Mouse (Mus musculus): ENCODE results near the gene Ttn. TPM values are rescaled to one million over a fixed set of nuclear protein-coding genes. Genes with fewer than 3 reads are reported as not detected.

Gene Ttn
- polyA plus RNA-seq, 1 experiment = under 0.01 TPM

DNA sequence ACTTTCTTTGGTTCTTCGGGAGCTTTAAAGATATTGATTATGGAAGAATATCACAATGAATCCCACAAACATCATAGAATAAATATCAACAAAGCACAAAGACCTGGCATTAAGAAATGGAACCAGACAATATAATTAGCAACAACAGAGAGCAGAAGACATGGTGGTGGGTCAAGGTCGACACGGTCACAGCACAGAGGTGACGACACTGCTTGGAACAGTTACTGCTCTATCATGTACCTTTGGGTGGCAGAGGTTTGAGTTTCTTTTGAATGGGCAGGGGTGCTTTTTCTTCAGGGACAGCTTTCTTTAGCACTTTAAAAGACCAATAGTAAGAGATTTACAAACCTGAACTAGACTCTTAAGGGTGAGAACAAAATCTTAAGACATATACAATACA is 132.3 kb downstream of the Ttn start:
- DNase-seq (ENCODE audit: low spot score) = no peak

DNA sequence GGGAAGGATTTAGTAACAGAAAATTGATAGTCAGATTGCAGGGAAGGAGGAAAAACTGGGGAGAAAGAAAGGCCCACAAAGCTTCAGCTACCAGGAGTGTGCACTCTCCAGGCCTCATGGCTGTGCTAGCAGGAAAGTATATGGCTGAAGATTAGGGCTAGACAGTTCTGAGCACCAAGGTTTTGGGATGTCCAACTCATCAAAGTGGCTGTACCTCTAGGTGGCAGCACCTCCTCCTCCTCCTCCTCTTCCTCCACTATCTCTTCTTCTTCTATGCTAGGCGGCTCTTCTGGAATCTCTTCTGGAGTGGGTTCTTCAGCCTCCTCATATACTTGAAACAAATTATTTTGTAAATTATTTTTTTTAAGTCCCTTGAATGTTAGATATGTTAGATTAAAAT is 139.2 kb downstream of the Ttn start:
- DNase-seq (ENCODE audit: low spot score) = no peak

DNA sequence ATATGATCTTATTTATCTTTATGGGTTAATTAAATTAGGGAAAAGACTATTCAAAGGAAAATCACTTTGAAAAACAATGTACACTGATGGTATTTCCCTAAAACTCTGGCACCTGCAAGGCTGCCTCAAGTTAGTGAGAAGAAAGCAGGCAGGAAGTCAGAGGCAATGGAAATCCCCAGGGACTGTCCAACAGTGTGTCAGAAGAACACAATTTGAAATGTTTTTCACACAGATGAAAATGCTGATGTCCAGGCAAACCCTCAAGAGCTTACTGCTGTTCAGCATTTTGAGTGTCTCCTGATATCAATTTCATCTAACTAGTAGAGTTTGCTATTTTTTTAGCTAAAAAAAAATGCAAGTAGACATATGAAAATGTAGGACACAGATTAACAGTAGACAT is 161.9 kb downstream of the Ttn start:
- DNase-seq (ENCODE audit: low spot score) = no peak

DNA sequence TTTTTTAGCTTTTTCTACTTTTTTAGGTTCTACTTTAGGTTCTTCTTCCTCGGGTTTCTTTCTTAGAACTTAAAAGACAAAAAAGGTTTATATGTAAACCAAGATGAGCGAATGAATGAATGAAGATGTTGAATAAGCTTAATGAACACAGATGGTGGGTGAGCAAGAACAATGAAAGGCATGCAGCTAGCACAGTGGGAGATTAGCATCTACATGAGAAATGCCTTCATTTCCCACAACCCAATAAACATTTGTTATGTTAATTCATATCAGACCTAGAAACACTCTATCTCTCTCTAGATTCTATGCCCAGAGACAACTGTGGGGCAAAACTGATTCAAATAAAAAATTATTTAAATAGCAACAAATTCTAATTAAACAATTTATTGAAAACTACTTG is 164.6 kb downstream of the Ttn start:
- no peak for DNase-seq (ENCODE audit: low spot score)

DNA sequence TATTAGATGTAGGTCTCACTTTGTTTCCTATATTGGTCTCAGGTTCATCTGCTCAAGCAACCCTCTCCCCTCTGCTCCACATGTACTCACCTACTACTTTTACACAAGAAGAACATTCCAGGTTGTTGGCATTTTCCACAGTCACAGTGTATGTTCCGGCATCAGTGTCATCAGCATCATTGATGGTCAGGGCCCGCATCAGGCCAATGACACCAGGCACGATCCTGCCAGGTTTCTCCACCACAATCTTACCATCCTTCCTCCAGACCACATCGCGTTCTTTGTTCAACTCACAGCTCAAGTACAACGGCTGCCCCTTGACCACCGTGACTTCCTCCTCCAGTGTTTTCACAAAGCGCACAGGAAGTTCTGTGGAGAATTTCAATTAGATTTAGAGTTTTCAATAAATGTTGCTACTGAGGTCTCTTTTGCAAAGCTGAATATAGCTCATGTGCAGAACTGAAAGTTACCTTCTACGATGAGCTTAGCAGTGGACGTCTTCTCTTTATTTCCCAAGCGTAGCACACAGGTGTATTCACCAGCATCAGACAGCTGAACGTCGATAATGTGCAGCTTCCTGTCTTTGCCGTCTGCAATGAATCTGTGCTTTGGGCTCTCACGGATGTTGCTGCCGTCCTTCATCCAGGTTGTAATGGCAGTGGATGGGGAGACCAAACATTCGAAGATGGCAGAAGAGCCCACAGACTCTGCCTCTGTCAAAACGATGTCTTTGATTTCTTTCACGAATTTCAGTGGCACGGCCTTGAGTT is 168.1 kb downstream of the Ttn start:
- DNase-seq (ENCODE audit: low spot score) = no peak

DNA sequence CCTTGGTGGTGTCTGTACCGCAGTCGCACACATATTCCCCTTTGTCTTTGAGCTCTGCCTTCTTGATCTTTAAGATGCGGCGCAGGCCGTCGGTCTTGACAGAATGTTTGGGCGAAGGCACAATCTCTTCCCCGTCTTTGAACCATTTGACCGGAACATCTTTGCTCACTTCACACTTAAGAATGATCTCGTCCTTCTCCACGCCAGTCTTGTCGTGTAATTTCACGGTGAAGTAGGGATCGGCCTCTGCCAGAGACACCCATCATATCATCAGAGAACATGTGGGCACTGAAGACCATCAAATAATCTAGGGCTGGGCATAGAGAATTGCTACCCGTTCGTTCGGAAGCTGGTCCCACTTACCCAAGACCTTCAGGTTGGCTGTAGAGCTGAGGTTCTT is 171.2 kb downstream of the Ttn start:
- DNase-seq (ENCODE audit: low spot score) = no peak

DNA sequence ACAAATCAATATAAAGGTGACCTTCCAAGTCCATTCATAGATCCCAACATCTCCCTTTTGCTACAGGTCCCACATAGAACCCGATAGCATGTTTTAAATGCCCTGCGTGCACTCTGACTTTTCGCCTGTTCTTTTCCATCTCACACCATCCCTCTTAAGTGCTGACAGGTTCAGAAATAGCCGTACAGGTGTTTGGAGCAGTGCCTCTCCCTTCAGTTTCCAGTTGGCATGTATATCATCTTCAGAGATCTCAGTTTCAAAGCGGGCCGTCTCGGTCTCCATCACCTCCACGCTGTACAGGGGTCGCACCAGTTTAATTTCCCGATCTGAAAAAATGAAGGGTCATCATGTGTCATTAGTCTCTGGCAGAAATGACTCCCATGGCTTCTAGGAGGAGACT is 174.0 kb downstream of the Ttn start:
- DNase-seq (ENCODE audit: low spot score) = no peak

- no peak for DNase-seq (ENCODE audit: low spot score)
Measured at GRCm38 (mm10) chr2:76807284-76807683, 175.1 kb downstream of the Ttn start.

DNA sequence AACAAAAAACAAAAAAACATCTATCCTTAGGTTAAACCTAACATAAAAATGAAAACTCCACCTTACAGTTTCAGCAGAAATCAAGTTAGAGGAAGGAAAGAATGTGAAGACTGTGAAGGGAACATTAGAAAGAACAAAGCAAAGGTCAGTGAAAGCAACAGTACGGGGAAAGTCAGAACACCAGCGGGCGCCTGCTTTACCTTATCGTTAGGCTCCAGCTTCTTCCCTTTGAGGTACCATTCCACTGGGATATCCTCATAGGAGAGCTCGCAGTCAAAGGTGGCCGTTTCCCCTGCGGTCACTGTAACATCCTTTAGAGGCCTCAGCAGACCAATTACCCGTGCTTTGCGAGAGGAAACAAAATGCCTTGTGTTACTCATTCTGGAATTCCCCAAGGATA is 175.5 kb downstream of the Ttn start:
- DNase-seq (ENCODE audit: low spot score) = no peak

GRCm38 (mm10) chr2:76806376-76806775 is 176.0 kb downstream of the Ttn start:
- no peak for DNase-seq (ENCODE audit: low spot score)

- DNase-seq (ENCODE audit: low spot score) = no peak
Measured at GRCm38 (mm10) chr2:76805191-76805892, 177.0 kb downstream of the Ttn start.

DNA sequence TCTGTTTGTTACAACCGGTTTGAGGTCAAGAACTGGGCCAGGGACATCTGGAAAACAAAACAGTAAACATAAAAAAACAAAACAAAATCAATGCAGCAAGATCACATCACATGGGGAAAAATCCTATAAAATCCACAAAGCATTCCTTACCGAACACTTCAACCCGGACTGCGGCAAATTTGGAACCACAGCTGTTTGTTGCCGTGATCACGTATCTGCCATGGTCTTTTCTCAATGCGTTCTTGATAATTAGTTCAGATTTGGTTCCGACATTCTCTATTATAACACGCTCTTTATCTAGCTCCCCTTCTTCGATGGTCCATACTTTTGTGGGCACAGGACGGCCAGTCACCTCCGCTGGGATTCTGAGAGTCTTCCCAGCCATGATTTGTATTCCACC is 198.2 kb downstream of the Ttn start:
- DNase-seq (ENCODE audit: low spot score) = no peak

DNA sequence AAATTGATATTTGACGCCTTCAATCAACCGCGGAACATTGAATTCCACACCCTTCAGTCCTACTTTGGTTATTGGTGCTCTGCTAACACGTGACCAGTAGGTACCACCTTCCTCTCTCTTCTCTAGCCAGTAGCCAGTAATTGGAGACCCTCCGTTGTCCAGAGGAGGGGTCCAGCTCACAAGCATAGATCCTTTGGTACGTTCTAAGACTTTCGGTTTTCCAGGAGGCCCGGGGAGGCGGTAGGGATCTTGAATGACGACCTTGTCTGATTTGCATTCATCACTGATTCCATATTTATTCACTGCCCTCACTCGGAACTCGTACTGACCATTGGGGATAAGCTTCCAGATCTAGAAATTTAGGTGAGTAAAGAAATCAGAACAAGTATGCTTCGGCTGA is 201.6 kb downstream of the Ttn start:
- DNase-seq (ENCODE audit: low spot score) = no peak

DNA sequence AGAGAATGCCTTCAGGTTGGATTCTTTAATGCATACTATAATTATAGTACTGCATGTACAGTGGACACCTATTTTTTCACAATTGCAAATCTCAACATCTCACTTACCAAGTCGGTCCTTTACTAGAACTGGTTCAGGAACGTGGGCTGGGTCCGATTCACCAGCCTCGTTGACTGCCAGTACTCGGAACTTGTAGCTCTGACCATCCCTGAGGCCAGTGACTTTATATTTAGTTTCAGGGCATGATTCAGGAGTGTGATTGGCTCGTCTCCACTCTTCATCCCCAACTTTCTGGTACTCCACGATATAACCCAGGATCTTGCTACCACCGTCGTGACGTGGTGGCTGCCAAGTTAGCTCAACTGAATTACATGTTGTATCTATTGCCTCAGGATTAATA is 212.5 kb downstream of the Ttn start:
- DNase-seq (ENCODE audit: low spot score) = no peak

DNA sequence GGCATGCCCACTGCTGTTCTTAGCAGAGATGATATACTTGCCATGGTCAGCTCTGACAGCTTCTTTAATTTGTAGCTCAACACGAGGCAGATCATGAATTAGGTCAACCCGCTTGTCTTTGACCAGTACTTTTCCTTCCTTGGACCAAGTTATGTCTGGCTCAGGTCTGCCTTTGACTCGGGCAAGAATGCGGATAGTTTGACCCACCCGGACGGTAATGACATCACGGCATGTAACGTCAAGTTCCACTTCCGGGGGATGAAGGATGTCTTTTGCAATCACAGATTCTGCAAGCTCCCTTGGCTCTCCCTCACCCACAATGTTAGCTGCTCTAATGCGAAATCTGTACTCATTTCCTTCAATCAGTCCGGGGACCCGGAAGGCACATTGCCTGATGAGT is 215.1 kb downstream of the Ttn start:
- DNase-seq (ENCODE audit: low spot score) = no peak

- no peak for DNase-seq (ENCODE audit: low spot score)
Measured at GRCm38 (mm10) chr2:76764526-76764925, 217.8 kb downstream of the Ttn start.

- DNase-seq (ENCODE audit: low spot score) = no peak
Measured at GRCm38 (mm10) chr2:76762154-76762553, 220.2 kb downstream of the Ttn start.

GRCm38 (mm10) chr2:76756461-76756860 is 225.9 kb downstream of the Ttn start:
- DNase-seq (ENCODE audit: low spot score) = no peak

DNA sequence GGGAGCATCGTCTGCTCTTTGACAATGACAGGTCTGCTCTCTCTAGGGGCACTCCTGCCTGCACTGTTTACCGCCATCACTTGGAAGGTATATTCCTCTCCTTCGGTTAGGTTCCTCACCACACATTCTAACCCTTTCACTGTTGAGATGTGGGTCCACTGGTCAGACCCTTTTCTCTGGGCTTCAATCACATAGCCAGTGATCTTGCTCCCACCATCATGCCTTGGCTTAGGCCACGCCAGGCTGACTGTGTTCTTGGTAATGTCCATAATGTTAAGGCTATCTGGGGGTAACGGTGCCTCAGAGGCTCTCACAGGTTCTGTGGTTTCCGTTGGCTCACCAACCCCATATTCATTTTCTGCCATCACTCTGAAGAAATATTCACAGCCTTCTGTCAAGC is 230.4 kb downstream of the Ttn start:
- DNase-seq (ENCODE audit: low spot score) = no peak

DNA sequence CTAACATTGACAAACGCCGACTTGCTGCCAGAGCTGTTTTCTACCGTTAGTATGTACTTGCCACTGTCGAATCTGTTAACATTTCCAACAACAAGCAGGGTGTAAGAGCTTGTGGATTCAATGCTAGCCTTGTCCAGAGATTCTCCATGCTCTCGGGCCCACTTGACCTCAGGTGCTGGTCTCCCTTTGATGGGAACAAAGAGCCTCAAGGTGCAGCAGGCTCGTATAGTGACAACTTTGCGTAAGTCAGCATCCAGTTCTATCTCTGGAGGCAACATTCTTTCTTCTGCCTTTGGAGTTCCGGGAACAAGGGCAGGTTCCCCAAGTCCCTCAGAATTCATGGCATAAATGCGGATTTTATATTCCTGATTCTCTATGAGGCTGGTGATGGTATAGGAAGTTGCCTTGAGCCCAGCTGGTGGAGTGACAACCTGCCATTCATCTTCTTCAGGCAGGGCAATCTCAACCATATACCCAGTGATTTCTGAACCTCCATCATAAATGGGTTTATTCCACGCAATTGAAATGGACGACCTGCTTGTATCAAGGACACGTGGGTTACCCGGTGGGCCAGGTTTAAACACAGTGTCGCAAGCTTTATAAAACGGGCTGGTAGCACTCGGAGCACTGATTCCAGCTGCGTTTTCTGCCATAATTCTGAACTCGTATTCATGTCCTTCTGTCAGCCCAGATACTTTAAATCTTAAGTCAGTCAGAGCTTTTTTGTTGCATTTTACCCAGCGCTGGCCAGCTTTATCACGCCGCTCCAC is 232.8 kb downstream of the Ttn start:
- no peak for DNase-seq (ENCODE audit: low spot score)

- DNase-seq (ENCODE audit: low spot score) = no peak
Measured at GRCm38 (mm10) chr2:76748696-76749095, 233.7 kb downstream of the Ttn start.

- DNase-seq (ENCODE audit: low spot score) = no peak
Measured at GRCm38 (mm10) chr2:76719650-76720049, 262.7 kb downstream of the Ttn start.

- DNase-seq (ENCODE audit: low spot score) = no peak
Measured at GRCm38 (mm10) chr2:76714984-76715383, 267.4 kb downstream of the Ttn start.
